Mouse (Mus musculus) thymus, postnatal 25 days (tissue): ENCODE measurements around the gene Gnat3.
"Not testable (repeated sequence)": the region's sequence is repeated elsewhere in the genome, so short reads cannot be mapped to it uniquely, and the experiment has no call there.

Source experiments
- DNase-seq: peaks from one replicate; pipeline ENCODE4 v3.0.0; 2022

Gnat3 gene

GRCm38 (mm10) chr5:17962249-17962648 lies at the start of gene Gnat3:
Gene Gnat3, plus strand, starts transcription at chr5:17962549.
- no peak for DNase-seq

GRCm38 (mm10) chr5:17918966-17919365 lies 43.4 kb upstream of the Gnat3 start:
- no peak for DNase-seq

GRCm38 (mm10) chr5:17923648-17924047 lies 38.7 kb upstream of the Gnat3 start:
- no peak for DNase-seq

DNA sequence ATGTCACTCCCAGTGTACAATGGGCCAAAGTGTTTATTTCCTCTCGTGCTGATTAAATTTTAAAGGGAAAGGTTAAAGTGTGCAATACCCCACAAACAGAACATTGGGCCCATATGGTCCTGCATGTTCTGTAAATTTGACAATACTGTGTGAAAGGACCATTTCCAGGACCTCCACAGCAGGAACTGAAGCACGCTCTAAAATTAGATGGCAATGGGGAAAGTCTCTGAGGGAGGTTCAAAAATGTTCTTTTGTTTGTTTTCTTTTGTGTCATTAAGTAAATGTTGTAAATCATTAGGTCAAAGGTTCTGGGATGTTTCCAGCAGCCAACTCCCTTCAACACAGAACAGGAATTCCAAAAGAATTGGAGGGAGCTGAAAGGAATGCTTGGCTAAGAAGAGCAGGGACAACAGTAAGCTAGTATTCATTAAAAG lies 38.2 kb upstream of the Gnat3 start:
- no peak for DNase-seq

GRCm38 (mm10) chr5:17928471-17928870 lies 33.9 kb upstream of the Gnat3 start:
- DNase-seq, result no peak

GRCm38 (mm10) chr5:17929006-17929567 lies 33.3 kb upstream of the Gnat3 start:
- DNase-seq, result no peak

GRCm38 (mm10) chr5:17931588-17931987 lies 30.8 kb upstream of the Gnat3 start:
- not testable (repeated sequence) for DNase-seq

GRCm38 (mm10) chr5:17934501-17934900 lies 27.8 kb upstream of the Gnat3 start:
- no peak for DNase-seq

GRCm38 (mm10) chr5:17938170-17938939 lies 24.0 kb upstream of the Gnat3 start:
- DNase-seq, result no peak

GRCm38 (mm10) chr5:17956468-17956867 lies 5.9 kb upstream of the Gnat3 start:
- no peak for DNase-seq

- no peak for DNase-seq
These were observed 7.5 kb downstream of the Gnat3 start for GRCm38 (mm10) chr5:17969704-17970390.

DNA sequence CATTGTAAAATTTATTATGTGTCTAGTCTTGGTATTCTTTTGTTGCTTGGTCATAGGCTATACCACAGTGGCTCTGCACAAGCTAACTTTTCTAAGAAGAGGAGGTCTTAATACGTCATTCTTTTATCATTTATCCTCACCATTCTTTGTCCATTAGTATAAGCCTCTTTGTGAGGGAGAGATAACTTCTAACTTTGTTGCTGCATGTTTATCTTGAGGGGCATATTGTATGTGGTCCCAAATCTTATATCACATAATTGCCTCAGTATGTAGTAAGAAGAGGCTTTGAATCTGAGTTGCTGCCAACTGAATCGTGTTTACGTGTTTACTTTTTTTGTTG lies 8.0 kb downstream of the Gnat3 start:
- DNase-seq, result no peak

- DNase-seq, result no peak
These were observed 18.3 kb downstream of the Gnat3 start for GRCm38 (mm10) chr5:17980501-17981121.

- DNase-seq, result no peak
These were observed 20.4 kb downstream of the Gnat3 start for GRCm38 (mm10) chr5:17982770-17983169.

DNA sequence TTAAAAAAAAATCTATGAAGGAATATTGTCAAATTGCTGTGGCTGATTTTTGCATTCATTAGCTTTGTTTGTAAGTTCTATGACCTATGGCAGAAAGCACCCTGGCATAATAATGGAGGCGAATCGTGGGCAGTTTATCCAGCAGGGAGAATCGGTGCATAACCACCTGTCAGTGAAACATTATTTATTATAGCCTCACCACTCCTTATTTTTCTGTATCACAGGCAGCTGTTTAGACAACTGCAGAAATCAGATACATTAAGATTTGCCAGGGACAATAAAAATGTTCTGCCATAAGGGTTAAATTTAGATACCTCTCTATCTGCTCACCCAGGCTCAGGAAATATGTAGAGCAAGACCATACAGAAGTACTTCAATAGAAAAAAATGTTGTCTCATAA lies 22.2 kb downstream of the Gnat3 start:
- DNase-seq, result no peak

DNA sequence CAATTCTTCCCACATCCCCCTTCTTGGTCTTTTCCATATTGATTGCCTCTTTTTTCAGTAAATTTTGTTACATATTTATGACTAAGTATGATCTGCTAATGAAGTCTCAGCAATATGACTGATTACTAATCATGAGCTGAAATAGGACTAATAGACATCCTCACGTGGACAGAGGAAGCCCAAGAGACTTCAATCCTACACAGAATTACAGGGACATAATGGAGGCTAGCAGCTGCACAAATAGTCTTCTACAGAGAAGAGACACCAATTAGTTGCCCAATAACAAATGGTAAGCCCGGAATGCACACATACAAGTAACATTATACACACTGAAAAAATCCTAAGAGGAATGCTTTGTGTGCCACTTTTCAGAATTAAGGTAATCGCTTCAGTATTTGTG lies 24.3 kb downstream of the Gnat3 start:
- DNase-seq, result no peak

DNA sequence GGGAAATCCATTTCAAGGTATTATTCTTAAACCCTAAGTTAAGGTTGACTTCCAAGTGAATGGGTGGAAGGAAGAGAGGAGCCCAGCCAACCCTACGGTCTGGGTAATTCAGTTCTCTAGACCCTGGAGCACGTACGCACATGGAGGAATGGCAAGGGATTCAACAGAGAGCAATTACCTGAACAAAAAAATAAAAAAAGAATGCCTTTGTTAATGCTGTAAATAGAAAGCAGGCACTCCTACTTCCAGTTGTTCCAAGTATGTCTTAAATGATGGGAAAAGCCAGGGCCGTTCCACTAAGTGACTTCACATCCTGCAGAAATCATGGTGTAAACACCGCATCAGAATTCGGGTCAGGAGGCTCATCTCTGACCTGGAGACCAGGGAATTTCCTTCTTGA lies 28.3 kb downstream of the Gnat3 start:
- no peak for DNase-seq

DNA sequence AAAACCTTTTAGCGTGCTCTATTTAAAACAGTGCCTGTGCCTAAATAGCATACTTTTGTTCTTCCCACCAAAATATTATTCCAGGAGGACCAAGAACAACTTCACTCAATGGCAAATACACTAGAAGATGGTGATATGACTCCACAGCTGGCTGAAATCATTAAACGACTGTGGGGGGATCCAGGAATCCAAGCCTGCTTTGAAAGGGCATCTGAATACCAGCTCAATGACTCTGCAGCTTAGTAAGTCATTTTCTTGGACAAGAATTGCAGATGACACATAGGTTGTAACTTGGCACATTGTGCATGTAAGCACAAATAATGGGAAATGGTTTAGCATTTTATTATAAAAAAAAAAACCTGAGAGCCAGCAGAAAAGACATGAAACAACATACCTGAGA lies 37.2 kb downstream of the Gnat3 start:
- no peak for DNase-seq

GRCm38 (mm10) chr5:18000185-18000584 lies 37.8 kb downstream of the Gnat3 start:
- DNase-seq, result no peak

GRCm38 (mm10) chr5:18001646-18002045 lies 39.3 kb downstream of the Gnat3 start:
- no peak for DNase-seq

GRCm38 (mm10) chr5:18003675-18004074 lies 41.3 kb downstream of the Gnat3 start:
- DNase-seq, result no peak

DNA sequence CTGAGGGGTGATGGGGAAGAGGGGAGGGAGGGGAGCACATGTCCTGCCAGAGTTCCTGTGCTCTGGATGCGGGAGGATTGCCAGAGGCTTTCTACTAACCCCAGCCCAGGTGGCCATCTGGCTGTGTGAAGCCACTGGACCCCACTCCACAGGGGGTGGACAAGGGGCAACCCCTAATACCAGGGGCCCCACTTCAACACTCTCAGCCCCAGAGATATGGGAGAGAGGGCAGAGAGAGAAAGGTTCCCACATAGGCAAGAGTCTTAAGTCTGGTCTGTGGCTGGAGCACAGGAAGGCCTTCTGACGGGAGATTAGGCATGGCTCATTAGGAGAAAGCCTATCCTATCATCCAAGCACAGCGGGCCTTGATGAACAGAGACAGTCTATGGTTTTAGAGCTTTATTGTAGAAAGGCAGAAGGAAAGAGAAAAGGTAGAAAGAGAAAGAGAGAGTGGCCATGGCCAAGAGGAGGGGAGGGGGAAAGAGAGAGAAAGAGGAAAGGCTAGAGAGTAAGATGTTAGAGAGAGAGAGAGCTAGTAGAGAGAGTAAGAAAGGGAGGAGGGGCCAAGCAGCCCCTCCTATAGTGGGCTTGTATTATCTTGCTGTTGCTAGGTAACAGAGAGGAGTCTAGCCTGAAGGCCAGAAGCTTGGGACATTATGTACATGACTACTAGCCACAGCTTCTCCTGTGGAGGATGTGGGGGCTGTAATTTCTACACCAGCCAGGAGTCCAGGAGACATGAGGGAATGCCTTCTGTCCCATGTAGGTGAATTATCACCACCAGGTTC lies 42.7 kb downstream of the Gnat3 start:
- no peak for DNase-seq

- DNase-seq, result no peak
These were observed 43.8 kb downstream of the Gnat3 start for GRCm38 (mm10) chr5:18006157-18006556.
